Mouse (Mus musculus): Measurements from ENCODE around the gene Zfp770.

Gene Zfp770

GRCm38 (mm10) chr2:114153247-114153646, 48.0 kb downstream of the Zfp770 start:
- in situ Hi-C loops (cut with MboI; ENCODE audit: low pct_unique_long_range_greater_than_20kb in 1 of 2, low sequenced_read_pairs in 2 of 2, unreplicated experiment in 1 of 2), result loop anchor here in 1 of 2 experiments (25.0 kb wide), 1 partner anchor 316 kb away; the partner anchor contains the start of genes Arhgap11a and Scg5

GRCm38 (mm10) chr2:114146864-114147458, 54.3 kb downstream of the Zfp770 start:
- in situ Hi-C loops (cut with MboI; ENCODE audit: low pct_unique_long_range_greater_than_20kb in 1 of 2, low sequenced_read_pairs in 2 of 2, unreplicated experiment in 1 of 2), result no loop called here

- in situ Hi-C loops (cut with MboI; ENCODE audit: low pct_unique_long_range_greater_than_20kb in 1 of 2, low sequenced_read_pairs in 2 of 2, unreplicated experiment in 1 of 2), result no loop called here
Measured at GRCm38 (mm10) chr2:114145315-114145801, 55.9 kb downstream of the Zfp770 start.

GRCm38 (mm10) chr2:114144915-114145314, 56.4 kb downstream of the Zfp770 start:
- in situ Hi-C loops (cut with MboI; ENCODE audit: low pct_unique_long_range_greater_than_20kb in 1 of 2, low sequenced_read_pairs in 2 of 2, unreplicated experiment in 1 of 2), result no loop called here

GRCm38 (mm10) chr2:114143842-114144241, 57.4 kb downstream of the Zfp770 start:
- in situ Hi-C loops (cut with MboI; ENCODE audit: low pct_unique_long_range_greater_than_20kb in 1 of 2, low sequenced_read_pairs in 2 of 2, unreplicated experiment in 1 of 2), result no loop called here

All from mouse embryonic stem cell (cell line).